Mouse (Mus musculus) hematopoietic stem cell, adult 5-6 weeks (primary cell): ENCODE measurements around the gene Armh4. TPM values are rescaled to one million over a fixed set of nuclear protein-coding genes. Genes with fewer than 3 reads are reported as not detected.

Source experiments
- total RNA-seq: library from RNA; stranded (forward); fragments of 172-1452, 232-1000 nt; gene quantifications from 2 replicates; pipeline ENCODE4 v1.2.3, GENCODE M21; 2017

Gene Armh4
- total RNA-seq, 1 experiment from 2014 or later, result 0.74 TPM

Other genes with a start within 250 kb of the Armh4 start
- gene Olfr722, start 118.6 kb upstream of the Armh4 start, total RNA-seq, result not detected in 2 replicates
- gene Olfr723, start 148.4 kb upstream of the Armh4 start, total RNA-seq, result not detected in 2 replicates
- gene Olfr724, start 179.9 kb upstream of the Armh4 start, total RNA-seq, result not detected in 2 replicates